Mouse (Mus musculus) cerebellum, postnatal 14 days (tissue): ENCODE measurements around the gene Sox11.

Source experiments
- DNase-seq, 2 experiments: peaks; one replicate each; pipeline ENCODE4 v3.0.0; 2021; ENCODE audit warnings: mixed read lengths in 2 of 2

Sox11 gene

GRCm38 (mm10) chr12:27336336-27336735 is 6.0 kb downstream of the Sox11 start:
- DNase-seq, result peak in 1 of 2 experiments; percentile 15

- peak; percentile 33 to 38 for DNase-seq
Measured at GRCm38 (mm10) chr12:27335356-27336055, 6.9 kb downstream of the Sox11 start.

- no peak for DNase-seq
Measured at GRCm38 (mm10) chr12:27333590-27333989, 8.8 kb downstream of the Sox11 start.

- no peak for DNase-seq
Measured at GRCm38 (mm10) chr12:27323423-27323822, 19.0 kb downstream of the Sox11 start.

- DNase-seq, result no peak
Measured at GRCm38 (mm10) chr12:27320705-27321104, 21.7 kb downstream of the Sox11 start.

GRCm38 (mm10) chr12:27312985-27313384 is 29.4 kb downstream of the Sox11 start:
- DNase-seq, result peak; percentile 16 to 29

- DNase-seq, result no peak
Measured at GRCm38 (mm10) chr12:27311854-27312466, 30.4 kb downstream of the Sox11 start.

GRCm38 (mm10) chr12:27311316-27311832 is 31.0 kb downstream of the Sox11 start:
- DNase-seq, result no peak

GRCm38 (mm10) chr12:27310703-27311102 is 31.7 kb downstream of the Sox11 start:
- DNase-seq, result no peak

- DNase-seq, result no peak
Measured at GRCm38 (mm10) chr12:27309969-27310368, 32.4 kb downstream of the Sox11 start.

GRCm38 (mm10) chr12:27304713-27305437 is 37.5 kb downstream of the Sox11 start:
- no peak for DNase-seq

- DNase-seq, result no peak
Measured at GRCm38 (mm10) chr12:27303190-27303589, 39.2 kb downstream of the Sox11 start.

GRCm38 (mm10) chr12:27298721-27299120 is 43.7 kb downstream of the Sox11 start:
- no peak for DNase-seq

GRCm38 (mm10) chr12:27294191-27294590 is 48.2 kb downstream of the Sox11 start:
- DNase-seq, result no peak

GRCm38 (mm10) chr12:27293736-27294135 is 48.6 kb downstream of the Sox11 start:
- DNase-seq, result no peak

GRCm38 (mm10) chr12:27293208-27293607 is 49.2 kb downstream of the Sox11 start:
- DNase-seq, result no peak
